Mouse (Mus musculus) intestine, embryonic 16.5 days (tissue): ENCODE measurements around the gene H2al1m. TPM values are rescaled to one million over a fixed set of nuclear protein-coding genes. Genes with fewer than 3 reads are reported as not detected.
"Not testable (repeated sequence)": the region's sequence is repeated elsewhere in the genome, so short reads cannot be mapped to it uniquely, and the experiment has no call there.

Source experiments
- ATAC-seq: fragments of 200-750 bp; cut with Nextera tagmentation; 2 replicates; pipeline ENCODE4 v1.8.0; 2017; ENCODE audit warnings: moderate TSS enrichment, moderate library complexity
- H3K27ac ChIP-seq: fragments of 300-500 bp; sonication (generic); 2 replicates; pipeline ENCODE4 v1.5.1; 2014; ENCODE audit warnings: mild to moderate bottlenecking, low read length
- H3K27me3 ChIP-seq: fragments of 300-500 bp; sonication (generic); replicated peaks from 2 replicates; pipeline ENCODE4 v1.6.1; 2014; ENCODE audit warnings: low read length, control low read depth, mixed read lengths; ENCODE audit not compliant: control insufficient read depth, insufficient read depth
- H3K36me3 ChIP-seq: fragments of 300-500 bp; sonication (generic); 2 replicates; pipeline ENCODE4 v1.6.1; 2014; ENCODE audit warnings: low read length, control low read depth; ENCODE audit not compliant: control insufficient read depth, insufficient read depth
- H3K4me1 ChIP-seq: fragments of 300-500 bp; sonication (generic); 2 replicates; pipeline ENCODE4 v1.6.1; 2014; ENCODE audit warnings: low read length, control low read depth, mixed read lengths; ENCODE audit not compliant: control insufficient read depth, insufficient read depth
- H3K4me2 ChIP-seq: fragments of 300-500 bp; sonication (generic); 2 replicates; pipeline ENCODE4 v1.6.1; 2014; ENCODE audit warnings: low read depth, low read length, control low read depth
- H3K4me3 ChIP-seq: fragments of 300-500 bp; sonication (generic); 2 replicates; pipeline ENCODE4 v1.5.1; 2014; ENCODE audit warnings: mild to moderate bottlenecking, low read length
- H3K9ac ChIP-seq: fragments of 300-500 bp; sonication (generic); 2 replicates; pipeline ENCODE4 v1.6.1; 2014; ENCODE audit warnings: low read depth, low read length
- H3K9me3 ChIP-seq: fragments of 300-500 bp; sonication (generic); 2 replicates; pipeline ENCODE4 v1.6.1; 2016; ENCODE audit warnings: low read length, control low read depth; ENCODE audit not compliant: control insufficient read depth
- WGBS: fragments of 180-500 bp; shearing (Covaris S2); extraction: QIAGEN DNeasy Blood & Tissue Kit; methylation state at CpG from one replicate; pipeline ENCODE4 v1.1.7; 2014; 5-methylcytosine and 5-hydroxymethylcytosine counted together
- polyA plus RNA-seq: library from polyadenylated mRNA; unstranded; fragments of >200 nt; fragmentation: Nextera tagmentation; extraction: Ambion mirVana; gene quantifications from 2 replicates; pipeline ENCODE4 v1.2.1, GENCODE M21; 2015

H2al1m gene
- not detected in 2 replicates for polyA plus RNA-seq

GRCm38 (mm10) chrX:9283464-9283863 lies at the start of gene H2al1m:
Gene H2al1m, plus strand, starts transcription at chrX:9283764.
- WGBS = no CpG with 5 or more reads among the region's 1 CpGs
- H3K4me2 ChIP-seq, H3K27ac ChIP-seq, H3K27me3 ChIP-seq, H3K9ac ChIP-seq, H3K4me3 ChIP-seq, ATAC-seq, H3K36me3 ChIP-seq, H3K4me1 ChIP-seq, H3K9me3 ChIP-seq: not testable (repeated sequence)

DNA sequence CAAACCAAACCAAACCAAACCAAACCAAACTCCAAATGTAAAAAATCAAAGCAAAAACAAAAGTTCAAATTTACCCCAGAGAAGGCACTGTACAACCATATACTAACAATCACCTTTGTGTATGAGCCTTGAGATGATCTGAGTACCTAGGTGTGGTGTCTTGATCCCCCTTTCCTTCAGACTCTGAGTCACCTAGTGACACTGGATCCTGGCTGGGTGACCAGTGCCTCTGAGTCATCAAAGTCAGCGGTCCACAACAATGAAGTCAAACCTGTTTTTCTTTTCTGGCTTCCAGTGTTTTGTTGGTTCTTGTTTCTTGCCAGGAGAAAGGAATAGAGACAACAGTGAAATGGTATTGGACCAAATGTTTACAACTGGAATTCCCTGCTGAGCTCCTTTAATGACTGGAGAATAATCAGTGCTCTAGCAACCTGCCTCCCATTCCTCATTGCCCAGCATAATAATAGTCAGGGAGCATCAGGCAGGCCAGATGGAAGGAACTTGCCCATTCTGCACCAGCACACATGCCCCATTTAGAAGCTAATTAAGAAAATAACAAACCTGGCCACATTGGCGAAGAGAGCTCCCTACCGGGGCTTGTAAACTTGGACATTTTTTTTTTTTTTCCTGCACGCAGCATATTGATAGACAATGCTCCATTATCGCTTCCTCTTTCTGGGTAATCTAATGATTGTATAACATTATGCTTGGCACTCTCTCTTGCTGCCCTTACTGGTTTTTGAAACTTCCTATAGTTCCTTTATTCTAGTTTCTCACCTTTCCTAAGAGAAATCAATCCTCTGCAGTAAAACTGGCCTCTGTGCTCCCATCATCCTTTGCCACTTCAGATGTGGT lies 42.6 kb upstream of the H2al1m start:
- H3K4me1 ChIP-seq = no peaks in the 10 kb centered on the region
- no peaks in the 10 kb centered on the region for H3K36me3 ChIP-seq
- peaks cover 2% of the 10 kb centered on the region; the same call in 1 of the 2 replicates for H3K9me3 ChIP-seq
- H3K4me2 ChIP-seq = no peak overlapping the region
- 79% methylated on average over 5 of the region's 5 CpGs for WGBS
- no peak overlapping the region for H3K27ac ChIP-seq
- ATAC-seq = no peak
- H3K9ac ChIP-seq = no peak overlapping the region
- no peak overlapping the region for H3K4me3 ChIP-seq
- no peaks in the 10 kb centered on the region for H3K27me3 ChIP-seq

GRCm38 (mm10) chrX:9243381-9243864 lies 40.1 kb upstream of the H2al1m start:
- no peak overlapping the region for H3K4me2 ChIP-seq
- 48% methylated on average over 8 of the region's 8 CpGs for WGBS
- H3K9me3 ChIP-seq = peaks cover 2% of the 10 kb centered on the region; the same call in 1 of the 2 replicates
- no peak overlapping the region for H3K9ac ChIP-seq
- ATAC-seq = no peak
- no peaks in the 10 kb centered on the region for H3K27me3 ChIP-seq
- H3K36me3 ChIP-seq = no peaks in the 10 kb centered on the region
- no peak overlapping the region for H3K4me3 ChIP-seq
- H3K4me1 ChIP-seq = no peaks in the 10 kb centered on the region
- H3K27ac ChIP-seq = no peak overlapping the region

GRCm38 (mm10) chrX:9244603-9245336 lies 38.8 kb upstream of the H2al1m start:
- no peak overlapping the region for H3K27ac ChIP-seq
- no peak overlapping the region for H3K4me2 ChIP-seq
- no peaks in the 10 kb centered on the region for H3K36me3 ChIP-seq
- ATAC-seq = peak; percentile 82
- no peaks in the 10 kb centered on the region for H3K4me1 ChIP-seq
- H3K4me3 ChIP-seq = no peak overlapping the region
- no peak overlapping the region for H3K9ac ChIP-seq
- 58% methylated on average over 12 of the region's 12 CpGs for WGBS
- H3K9me3 ChIP-seq = no peaks in the 10 kb centered on the region
- no peaks in the 10 kb centered on the region for H3K27me3 ChIP-seq

DNA sequence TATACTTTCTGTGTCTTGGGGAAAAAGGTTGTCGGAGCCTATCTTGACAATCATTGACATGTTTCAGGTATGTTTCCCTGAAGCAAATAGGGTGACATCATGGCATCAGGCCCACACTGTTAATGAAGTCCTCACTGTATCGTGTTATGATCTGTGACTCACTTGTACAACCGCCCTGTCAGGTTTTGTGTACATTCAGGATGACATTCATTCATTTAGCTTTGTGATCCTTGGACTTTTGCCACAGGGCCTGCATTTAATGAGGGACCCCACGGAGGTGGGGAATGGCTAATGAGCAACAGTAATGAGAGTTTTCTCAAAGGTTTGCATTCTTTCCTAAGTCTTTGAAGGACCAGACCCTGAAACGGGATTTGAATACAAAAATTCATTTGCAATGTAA lies 34.7 kb upstream of the H2al1m start:
- no peaks in the 10 kb centered on the region for H3K4me1 ChIP-seq
- H3K9me3 ChIP-seq = no peaks in the 10 kb centered on the region
- H3K9ac ChIP-seq = no peak overlapping the region
- no peaks in the 10 kb centered on the region for H3K36me3 ChIP-seq
- WGBS = 42% methylated on average over 5 of the region's 5 CpGs
- H3K27me3 ChIP-seq = no peaks in the 10 kb centered on the region
- H3K4me2 ChIP-seq = no peak overlapping the region
- no peak overlapping the region for H3K4me3 ChIP-seq
- no peak overlapping the region for H3K27ac ChIP-seq
- ATAC-seq = peak; percentile 86

- Histone ChIP-seq H3K4me3 (no peak overlapping the region), H3K27ac (no peak overlapping the region), H3K4me1 (no peaks in the 10 kb centered on the region), H3K36me3 (no peaks in the 10 kb centered on the region), H3K9me3 (no peaks in the 10 kb centered on the region), H3K27me3 (no peaks in the 10 kb centered on the region), H3K9ac (no peak overlapping the region), H3K4me2 (no peak overlapping the region)
- 78% methylated on average over 10 of the region's 10 CpGs for WGBS
- no peak for ATAC-seq
These were observed 29.6 kb upstream of the H2al1m start for GRCm38 (mm10) chrX:9253990-9254389.

GRCm38 (mm10) chrX:9254901-9255300 lies 28.7 kb upstream of the H2al1m start:
- H3K4me2 ChIP-seq = no peak overlapping the region
- H3K4me3 ChIP-seq = no peak overlapping the region
- ATAC-seq = no peak
- no peak overlapping the region for H3K9ac ChIP-seq
- no peaks in the 10 kb centered on the region for H3K36me3 ChIP-seq
- 83% methylated on average over 3 of the region's 3 CpGs for WGBS
- H3K4me1 ChIP-seq = no peaks in the 10 kb centered on the region
- H3K9me3 ChIP-seq = no peaks in the 10 kb centered on the region
- no peak overlapping the region for H3K27ac ChIP-seq
- H3K27me3 ChIP-seq = no peaks in the 10 kb centered on the region

DNA sequence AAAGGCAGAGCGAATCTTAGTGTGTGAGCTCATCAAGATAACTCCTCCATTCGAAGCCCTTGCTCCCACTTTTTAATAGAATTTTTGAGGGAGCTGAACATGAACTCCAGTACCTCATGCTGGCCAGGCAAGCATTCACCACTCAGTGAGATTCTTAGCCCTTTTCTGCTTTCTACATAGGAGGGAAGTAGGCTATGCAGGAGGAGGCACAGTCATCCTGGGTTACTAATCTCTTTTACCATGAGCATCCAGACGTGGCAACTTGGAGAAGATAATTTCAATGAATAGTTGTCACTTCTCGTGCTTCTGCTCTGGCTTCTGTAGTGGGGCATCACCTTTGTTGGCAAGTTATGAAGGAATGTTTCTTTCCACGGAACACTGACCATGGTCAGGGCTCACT lies 26.8 kb upstream of the H2al1m start, which contains the start of gene Gm14862:
Gm14862 (minus strand) TSS at position 134 of the 400 bp plus-strand sequence.
- 77% methylated on average over 5 of the region's 5 CpGs for WGBS
- no peaks in the 10 kb centered on the region for H3K4me1 ChIP-seq
- H3K27me3 ChIP-seq = no peaks in the 10 kb centered on the region
- no peak within 1 kb of the TSS for H3K27ac ChIP-seq
- H3K9me3 ChIP-seq = no peaks in the 10 kb centered on the region
- H3K9ac ChIP-seq = no peak within 1 kb of the TSS
- no peak within 1 kb of the TSS for H3K4me3 ChIP-seq
- no peak for ATAC-seq
- H3K4me2 ChIP-seq = no peak within 1 kb of the TSS
- no peaks in the 10 kb centered on the region for H3K36me3 ChIP-seq

- H3K27me3 ChIP-seq = no peaks in the 10 kb centered on the region
- H3K27ac ChIP-seq = no peak overlapping the region
- ATAC-seq = no peak
- H3K4me1 ChIP-seq = no peaks in the 10 kb centered on the region
- no peak overlapping the region for H3K4me3 ChIP-seq
- no peaks in the 10 kb centered on the region for H3K9me3 ChIP-seq
- no peaks in the 10 kb centered on the region for H3K36me3 ChIP-seq
- H3K9ac ChIP-seq = no peak overlapping the region
- 82% methylated on average over 7 of the region's 7 CpGs for WGBS
- H3K4me2 ChIP-seq = no peak overlapping the region
These were observed 25.7 kb upstream of the H2al1m start for GRCm38 (mm10) chrX:9257831-9258230.
